Mouse (Mus musculus) kidney, adult 2 months (tissue): ENCODE data around the gene Gpr1.

Experiments used
- CTCF ChIP-seq: fragments of 200-500 bp; conservative IDR thresholded peaks from 2 replicates; pipeline ENCODE4 v1.5.1; 2011; ENCODE audit warnings: low read depth, mild to moderate bottlenecking, control low read depth, low read length, moderate library complexity, mixed read lengths; ENCODE audit not compliant: insufficient read depth, insufficient read length
- POLR2A ChIP-seq: fragments of 200-500 bp; IDR thresholded peaks from one replicate; pipeline ENCODE4 v1.6.1; 2011; ENCODE audit warnings: low read depth, low read length, control low read depth

DNA sequence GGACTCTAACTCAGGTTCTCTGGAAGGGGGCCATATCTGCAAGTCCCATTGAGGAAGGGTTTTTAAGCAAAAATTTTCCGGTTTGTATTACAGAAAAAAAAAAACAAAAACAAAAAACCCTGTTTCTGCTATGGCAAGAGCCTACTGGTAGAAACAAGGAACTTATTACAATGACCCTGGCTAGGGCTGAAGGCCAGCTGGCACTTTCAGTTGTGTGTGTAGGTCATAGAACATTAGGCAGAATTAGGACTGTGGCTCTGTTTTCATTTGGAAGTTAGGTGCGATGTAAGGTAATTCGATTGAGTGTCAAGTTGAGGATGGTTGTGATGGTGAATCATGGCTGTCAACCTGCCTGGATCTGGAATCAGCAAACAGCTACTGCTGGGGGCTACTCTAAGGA lies 25.8 kb downstream of the Gpr1 start:
- TF ChIP-seq CTCF (no peak), POLR2A (no peak)
